Comparison of ENCODE assay signal across 12 mouse cellular contexts in genomic region chr13:54290066-54290465, GRCm38 (mm10).
"Had no signal": no experiment of that assay in that cellular context is flagged by ENCODE, and none has a peak within 500 bp of the region (broad histone marks: within the 10 kb centered on the region; RNA-seq: fewer than 3 reads in every experiment).

No protein-coding gene starts in this region.

- H3K4me2 ChIP-seq: limb, embryonic 12.5 days; neural tube, embryonic 15.5 days; stomach, embryonic 15.5 days had no signal

- DNase-seq: kidney, postnatal 36 days; layer of hippocampus, adult 9-11 months; layer of hippocampus, postnatal 36 days; liver; lung, adult 18-20 months; midbrain, embryonic 14.5 days; thymus, postnatal 4 days had no signal

- H3K27ac ChIP-seq: limb, embryonic 12.5 days; liver, embryonic 14.5 days; neural tube, embryonic 15.5 days; stomach, embryonic 15.5 days had no signal

- H3K4me3 ChIP-seq: limb, embryonic 12.5 days; myocyte; neural tube, embryonic 15.5 days; stomach, embryonic 15.5 days had no signal

- H3K9me3 ChIP-seq: limb, embryonic 12.5 days; neural tube, embryonic 15.5 days; stomach, embryonic 15.5 days had no signal

- H3K27me3 ChIP-seq: limb, embryonic 12.5 days; neural tube, embryonic 15.5 days; stomach, embryonic 15.5 days had no signal

- H3K4me1 ChIP-seq: limb, embryonic 12.5 days; neural tube, embryonic 15.5 days; stomach, embryonic 15.5 days had no signal

- H3K9ac ChIP-seq: limb, embryonic 12.5 days; liver, embryonic 14.5 days; neural tube, embryonic 15.5 days; stomach, embryonic 15.5 days had no signal

- H3K36me3 ChIP-seq: limb, embryonic 12.5 days; neural tube, embryonic 15.5 days; stomach, embryonic 15.5 days had no signal
